Mouse (Mus musculus): ENCODE data around the gene Dmbt1.
"Not testable (repeated sequence)": the region's sequence is repeated elsewhere in the genome, so short reads cannot be mapped to it uniquely, and the experiment has no call there.

Dmbt1 gene

GRCm38 (mm10) chr7:131031755-131032154 is at the start of gene Dmbt1:
Dmbt1 (plus strand) TSS chr7:131032053.
- no peak for DNase-seq (ENCODE audit: low spot score)

GRCm38 (mm10) chr7:130982371-130982770 is 49.5 kb upstream of the Dmbt1 start:
- no peak for DNase-seq (ENCODE audit: low spot score)

- no peak for DNase-seq (ENCODE audit: low spot score)
Measured at GRCm38 (mm10) chr7:130982881-130983280, 49.0 kb upstream of the Dmbt1 start.

GRCm38 (mm10) chr7:130984294-130984693 is 47.6 kb upstream of the Dmbt1 start:
- DNase-seq (ENCODE audit: low spot score): no peak

- no peak for DNase-seq (ENCODE audit: low spot score)
Measured at GRCm38 (mm10) chr7:130985193-130985592, 46.7 kb upstream of the Dmbt1 start.

GRCm38 (mm10) chr7:130985716-130986115 is 46.1 kb upstream of the Dmbt1 start:
- no peak for DNase-seq (ENCODE audit: low spot score)

- DNase-seq (ENCODE audit: low spot score): no peak
Measured at GRCm38 (mm10) chr7:130988146-130988545, 43.7 kb upstream of the Dmbt1 start.

- DNase-seq (ENCODE audit: low spot score): no peak
Measured at GRCm38 (mm10) chr7:130989371-130989770, 42.5 kb upstream of the Dmbt1 start.

GRCm38 (mm10) chr7:130991174-130991789 is 40.6 kb upstream of the Dmbt1 start:
- DNase-seq (ENCODE audit: low spot score): no peak

GRCm38 (mm10) chr7:130993907-130994306 is 37.9 kb upstream of the Dmbt1 start:
- no peak for DNase-seq (ENCODE audit: low spot score)

- DNase-seq (ENCODE audit: low spot score): no peak
Measured at GRCm38 (mm10) chr7:131001976-131002726, 29.7 kb upstream of the Dmbt1 start.

GRCm38 (mm10) chr7:131004071-131004470 is 27.8 kb upstream of the Dmbt1 start:
- no peak for DNase-seq (ENCODE audit: low spot score)

GRCm38 (mm10) chr7:131007221-131007620 is 24.6 kb upstream of the Dmbt1 start:
- no peak for DNase-seq (ENCODE audit: low spot score)

GRCm38 (mm10) chr7:131009178-131009577 is 22.7 kb upstream of the Dmbt1 start:
- DNase-seq (ENCODE audit: low spot score): no peak

GRCm38 (mm10) chr7:131011901-131012300 is 20.0 kb upstream of the Dmbt1 start:
- no peak for DNase-seq (ENCODE audit: low spot score)

GRCm38 (mm10) chr7:131019181-131019580 is 12.7 kb upstream of the Dmbt1 start:
- DNase-seq (ENCODE audit: low spot score): no peak

GRCm38 (mm10) chr7:131024807-131025206 is 7.0 kb upstream of the Dmbt1 start:
- no peak for DNase-seq (ENCODE audit: low spot score)

GRCm38 (mm10) chr7:131027557-131027956 is 4.3 kb upstream of the Dmbt1 start:
- DNase-seq (ENCODE audit: low spot score): no peak

- DNase-seq (ENCODE audit: low spot score): no peak
Measured at GRCm38 (mm10) chr7:131036396-131036795, 4.5 kb downstream of the Dmbt1 start.

GRCm38 (mm10) chr7:131037083-131037482 is 5.2 kb downstream of the Dmbt1 start:
- DNase-seq (ENCODE audit: low spot score): no peak

GRCm38 (mm10) chr7:131040760-131041159 is 8.9 kb downstream of the Dmbt1 start:
- not testable (repeated sequence) for DNase-seq (ENCODE audit: low spot score)

- no peak for DNase-seq (ENCODE audit: low spot score)
Measured at GRCm38 (mm10) chr7:131042657-131043056, 10.8 kb downstream of the Dmbt1 start.

GRCm38 (mm10) chr7:131045258-131045835 is 13.5 kb downstream of the Dmbt1 start:
- not testable (repeated sequence) for DNase-seq (ENCODE audit: low spot score)

Data from testis, postnatal 10 days (tissue).